Mouse (Mus musculus): ENCODE measurements around the gene Ccdc40. TPM values are rescaled to one million over a fixed set of nuclear protein-coding genes. Genes with fewer than 3 reads are reported as not detected.

The Ccdc40 gene
- polyA plus RNA-seq (2015; fragmentation: Nextera tagmentation; extraction: Ambion mirVana), result 5.1 and 5.5 TPM in 2 replicates

DNA sequence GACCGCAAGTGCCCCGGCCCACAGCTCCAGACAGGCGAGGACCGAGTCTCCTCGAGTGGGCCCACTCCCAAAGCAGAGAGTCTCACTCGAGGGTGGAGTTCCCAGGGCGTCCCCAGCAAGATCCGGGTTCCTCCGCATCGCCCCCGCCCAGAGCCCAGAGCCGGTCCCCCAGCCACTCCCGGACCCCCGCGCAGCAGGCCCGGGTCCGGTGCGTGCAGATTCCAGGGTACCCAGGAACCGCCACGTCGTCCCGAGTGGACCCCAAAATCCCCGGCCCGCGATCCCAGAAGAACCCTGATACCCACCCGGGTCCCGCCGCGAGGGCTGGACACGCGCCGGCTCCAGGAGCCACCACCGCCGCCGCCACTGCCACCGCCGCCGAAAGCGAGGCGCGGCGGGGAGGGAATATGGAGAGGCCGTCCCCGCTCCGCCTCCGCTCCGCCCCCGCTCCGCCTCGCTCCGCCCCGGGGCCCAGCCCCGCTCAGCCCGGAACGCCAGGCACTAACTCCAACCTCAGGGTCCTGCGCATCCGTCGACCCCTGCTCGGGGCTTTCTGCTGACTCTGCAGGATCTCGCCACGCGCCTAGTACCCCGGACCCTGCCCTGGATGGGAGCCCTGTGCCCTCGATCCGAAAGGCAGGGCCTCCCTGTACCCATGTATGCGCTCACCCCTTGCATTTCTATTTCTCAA lies at the start of gene Ccdc40, which contains the start of gene Tbc1d16:
Gene Ccdc40 (plus strand): TSS at position 482 of the 691 bp plus-strand sequence.
Gene Tbc1d16 (minus strand): TSS at position 409 of the 691 bp plus-strand sequence.
- Histone ChIP-seq H3K36me3 (ENCODE audit: insufficient read depth, low read length) (no peaks in the 10 kb centered on the region), H3K4me2 (replicated peaks; ENCODE audit: low read depth, low read length) (peak within 1 kb of the TSS; percentile 97), H3K27ac (ENCODE audit: low read length) (0 out of 2 replicates have a peak within 1 kb of the TSS, but pooled peaks have one; percentile 30), H3K9me3 (ENCODE audit: low read length) (no peaks in the 10 kb centered on the region), H3K4me1 (ENCODE audit: insufficient read depth, low read length) (peaks cover 28% of the 10 kb centered on the region), H3K27me3 (ENCODE audit: insufficient read depth, low read length) (no peaks in the 10 kb centered on the region), H3K4me3 (ENCODE audit: low read length) (peak within 1 kb of the TSS; percentile 68), H3K9ac (replicated peaks; ENCODE audit: low read length) (peak within 1 kb of the TSS; percentile 70)
- under 1% methylated on average over 54 of the region's 66 CpGs for WGBS
- peak; percentile 92 for ATAC-seq (ENCODE audit: low FRiP score, low TSS enrichment)

DNA sequence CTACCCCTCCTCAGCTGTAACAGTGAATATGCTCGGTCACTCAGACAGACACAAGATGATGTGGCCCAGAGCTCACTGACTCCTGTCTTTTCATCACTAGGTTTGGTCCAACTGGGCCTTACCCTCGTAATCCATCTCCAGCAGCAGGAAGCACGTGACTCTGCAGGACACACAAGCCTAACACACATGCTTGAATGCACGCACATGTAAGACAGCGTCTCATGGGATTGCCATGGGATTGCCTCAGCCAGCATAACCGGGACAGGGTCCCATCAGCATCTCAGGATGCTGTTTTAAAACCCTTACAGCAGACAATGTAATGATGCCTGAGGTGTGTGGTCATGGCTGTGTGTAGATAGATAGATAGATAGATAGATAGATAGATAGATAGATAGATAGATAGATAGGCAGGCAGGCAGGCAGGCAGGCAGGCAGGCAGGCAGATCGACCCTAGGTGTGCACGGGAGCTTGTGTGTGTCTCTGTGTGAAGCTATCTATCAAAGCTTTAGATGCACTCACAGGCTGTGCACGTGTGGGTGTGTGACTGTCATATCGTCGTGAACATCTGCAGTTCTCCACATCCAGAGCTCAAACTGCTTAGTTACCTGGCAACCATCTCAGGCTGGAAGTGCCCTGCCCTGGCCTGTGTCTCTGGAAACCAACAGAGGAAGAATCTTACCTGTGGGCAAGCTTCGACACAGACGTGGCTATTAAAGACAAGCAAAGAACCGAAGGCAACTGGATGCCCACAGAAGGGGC lies 47.4 kb upstream of the Ccdc40 start:
- H3K27me3 ChIP-seq (ENCODE audit: insufficient read depth, low read length), result 0 out of 2 replicates have a peak, but pooled peaks cover 3% of the 10 kb centered on the region
- WGBS, result 81% methylated on average over 14 of the region's 14 CpGs
- H3K9ac ChIP-seq (replicated peaks; ENCODE audit: low read length), result no peak overlapping the region
- no peak overlapping the region for H3K4me3 ChIP-seq (ENCODE audit: low read length)
- peaks cover 30% of the 10 kb centered on the region for H3K4me1 ChIP-seq (ENCODE audit: insufficient read depth, low read length)
- no peak for ATAC-seq (ENCODE audit: low FRiP score, low TSS enrichment)
- no peak overlapping the region for H3K4me2 ChIP-seq (replicated peaks; ENCODE audit: low read depth, low read length)
- H3K27ac ChIP-seq (ENCODE audit: low read length), result no peak overlapping the region
- H3K9me3 ChIP-seq (ENCODE audit: low read length), result 0 out of 2 replicates have a peak, but pooled peaks cover 2% of the 10 kb centered on the region
- no peaks in the 10 kb centered on the region for H3K36me3 ChIP-seq (ENCODE audit: insufficient read depth, low read length)

DNA sequence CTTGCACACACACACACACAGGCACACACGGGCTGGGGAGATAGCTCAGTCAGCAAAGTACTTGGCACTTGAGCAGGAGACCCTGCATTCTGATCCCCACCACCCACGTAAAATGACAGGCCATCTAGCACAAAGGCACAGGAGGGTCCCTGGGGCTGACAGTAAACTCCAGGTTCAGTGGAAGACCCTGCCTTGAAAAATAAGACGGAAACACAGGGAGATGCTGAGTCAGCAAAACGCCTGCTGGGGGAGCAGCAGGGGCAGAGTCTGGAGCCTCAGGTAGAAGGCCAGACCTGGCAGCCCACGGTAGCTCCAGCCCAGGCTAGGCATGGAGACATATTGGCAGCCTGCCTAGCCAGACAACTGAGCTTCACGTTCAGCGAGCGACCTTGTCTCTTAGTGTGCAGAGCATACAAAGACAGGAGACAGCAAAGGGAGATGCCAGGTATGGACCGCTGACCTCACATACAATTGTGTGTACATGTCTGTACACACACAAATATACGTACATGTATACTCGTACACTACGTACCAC lies 46.4 kb upstream of the Ccdc40 start:
- Histone ChIP-seq H3K4me3 (ENCODE audit: low read length) (no peak overlapping the region), H3K9me3 (ENCODE audit: low read length) (0 out of 2 replicates have a peak, but pooled peaks cover 2% of the 10 kb centered on the region), H3K4me1 (ENCODE audit: insufficient read depth, low read length) (peaks cover 23% of the 10 kb centered on the region), H3K9ac (replicated peaks; ENCODE audit: low read length) (no peak overlapping the region), H3K4me2 (replicated peaks; ENCODE audit: low read depth, low read length) (no peak overlapping the region), H3K27me3 (ENCODE audit: insufficient read depth, low read length) (0 out of 2 replicates have a peak, but pooled peaks cover 3% of the 10 kb centered on the region), H3K36me3 (ENCODE audit: insufficient read depth, low read length) (no peaks in the 10 kb centered on the region), H3K27ac (ENCODE audit: low read length) (no peak overlapping the region)
- ATAC-seq (ENCODE audit: low FRiP score, low TSS enrichment), result no peak
- WGBS, result 81% methylated on average over 12 of the region's 12 CpGs

DNA sequence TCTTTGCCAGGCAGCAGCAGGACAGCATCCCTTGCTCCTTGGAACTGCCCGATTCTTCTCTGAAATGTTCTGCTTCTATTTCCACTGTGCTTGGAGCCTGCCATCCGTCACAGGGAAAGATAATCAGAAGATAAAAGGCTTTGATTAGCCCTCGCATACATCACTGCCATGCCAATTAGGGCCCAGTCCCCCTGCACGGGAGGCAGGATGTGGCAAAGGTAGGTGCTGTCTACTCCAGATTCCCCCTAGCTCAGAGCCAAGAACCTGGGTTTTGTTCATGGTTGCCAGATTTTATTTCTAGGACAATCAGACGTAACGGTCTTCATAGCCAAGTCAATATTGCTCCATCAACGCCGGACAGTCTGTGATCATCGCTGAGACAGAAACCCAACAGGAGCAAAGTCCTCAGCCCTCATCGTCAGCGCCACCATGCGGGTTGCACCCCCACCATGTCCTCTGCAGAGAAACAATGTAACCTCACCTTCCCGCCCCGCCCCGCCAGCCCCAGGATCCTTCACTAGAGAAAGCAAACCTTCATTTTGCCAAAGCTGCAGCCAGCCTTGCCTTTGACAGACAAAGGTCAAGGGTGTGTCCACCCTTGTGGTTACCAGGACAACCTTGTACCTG lies 44.6 kb upstream of the Ccdc40 start:
- H3K4me2 ChIP-seq (replicated peaks; ENCODE audit: low read depth, low read length), result no peak overlapping the region
- no peak for ATAC-seq (ENCODE audit: low FRiP score, low TSS enrichment)
- H3K36me3 ChIP-seq (ENCODE audit: insufficient read depth, low read length), result no peaks in the 10 kb centered on the region
- no peak overlapping the region for H3K27ac ChIP-seq (ENCODE audit: low read length)
- 78% methylated on average over 15 of the region's 15 CpGs for WGBS
- peaks cover 23% of the 10 kb centered on the region for H3K4me1 ChIP-seq (ENCODE audit: insufficient read depth, low read length)
- H3K27me3 ChIP-seq (ENCODE audit: insufficient read depth, low read length), result no peaks in the 10 kb centered on the region
- H3K4me3 ChIP-seq (ENCODE audit: low read length), result no peak overlapping the region
- H3K9ac ChIP-seq (replicated peaks; ENCODE audit: low read length), result no peak overlapping the region
- 0 out of 2 replicates have a peak, but pooled peaks cover 2% of the 10 kb centered on the region for H3K9me3 ChIP-seq (ENCODE audit: low read length)

DNA sequence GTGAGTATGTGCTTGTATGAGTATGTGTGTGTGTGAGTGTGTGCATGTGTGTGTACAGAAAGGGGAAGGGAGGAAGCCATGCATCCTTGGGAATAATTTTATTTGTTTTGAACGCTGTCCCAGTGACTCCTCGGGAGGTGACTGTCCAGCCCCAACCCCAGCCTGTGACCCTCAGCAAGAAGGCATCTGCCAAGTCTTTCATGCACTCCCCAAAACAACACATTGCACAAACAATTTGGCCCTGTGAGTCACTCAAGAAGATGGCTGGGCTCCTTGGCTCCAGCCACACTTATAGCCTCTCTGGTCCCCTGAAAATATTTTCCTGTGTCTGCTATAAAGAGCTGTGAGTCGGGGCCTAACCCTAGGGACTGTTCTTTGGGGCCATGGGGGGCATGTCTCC lies 42.0 kb upstream of the Ccdc40 start:
- no peak overlapping the region for H3K4me3 ChIP-seq (ENCODE audit: low read length)
- no peak overlapping the region for H3K4me2 ChIP-seq (replicated peaks; ENCODE audit: low read depth, low read length)
- H3K36me3 ChIP-seq (ENCODE audit: insufficient read depth, low read length), result no peaks in the 10 kb centered on the region
- WGBS, result 56% methylated on average over 3 of the region's 3 CpGs
- H3K4me1 ChIP-seq (ENCODE audit: insufficient read depth, low read length), result peaks cover 31% of the 10 kb centered on the region
- H3K27me3 ChIP-seq (ENCODE audit: insufficient read depth, low read length), result no peaks in the 10 kb centered on the region
- no peak for ATAC-seq (ENCODE audit: low FRiP score, low TSS enrichment)
- no peaks in the 10 kb centered on the region for H3K9me3 ChIP-seq (ENCODE audit: low read length)
- no peak overlapping the region for H3K27ac ChIP-seq (ENCODE audit: low read length)
- no peak overlapping the region for H3K9ac ChIP-seq (replicated peaks; ENCODE audit: low read length)

DNA sequence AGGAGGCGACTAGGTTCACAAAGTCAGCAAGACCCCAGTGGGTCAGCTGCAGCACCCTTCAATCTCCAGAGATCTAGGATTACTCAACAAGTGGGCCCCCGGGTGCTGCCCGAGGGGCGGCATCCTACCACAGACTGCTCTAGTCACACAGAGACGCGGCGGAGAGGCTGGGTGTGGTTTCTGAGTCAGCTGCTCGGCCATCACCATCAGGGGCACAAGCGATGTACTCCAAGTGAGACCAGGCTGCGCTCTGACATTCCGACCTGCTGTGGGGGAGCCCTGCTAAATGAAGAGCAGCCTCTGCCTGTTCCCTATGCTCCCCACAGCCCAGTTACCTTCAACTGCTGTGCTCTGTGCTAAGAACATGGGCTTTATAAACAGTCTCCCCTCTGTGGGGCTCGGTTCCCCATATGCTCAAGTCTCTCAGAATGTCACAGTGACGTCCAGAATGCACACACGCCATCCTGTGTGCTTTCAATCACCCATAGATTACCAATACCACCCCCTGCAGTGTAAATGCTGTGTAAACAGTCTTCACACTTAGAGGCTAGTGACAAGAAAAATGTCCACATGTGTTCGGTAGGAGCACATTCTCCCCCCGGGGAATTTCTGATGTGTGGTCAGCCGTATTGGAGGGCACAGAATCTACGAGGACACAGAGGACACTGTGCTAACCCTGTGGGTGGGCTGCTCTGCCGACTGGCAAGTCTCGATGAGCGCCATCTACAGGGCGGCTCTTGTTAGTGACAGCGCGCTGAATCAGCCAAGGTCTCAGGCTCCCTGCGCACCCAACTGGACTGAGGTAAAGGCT lies 41.2 kb upstream of the Ccdc40 start:
- Histone ChIP-seq H3K9me3 (ENCODE audit: low read length) (no peaks in the 10 kb centered on the region), H3K4me1 (ENCODE audit: insufficient read depth, low read length) (peaks cover 31% of the 10 kb centered on the region), H3K9ac (replicated peaks; ENCODE audit: low read length) (no peak overlapping the region), H3K4me2 (replicated peaks; ENCODE audit: low read depth, low read length) (no peak overlapping the region), H3K27me3 (ENCODE audit: insufficient read depth, low read length) (no peaks in the 10 kb centered on the region), H3K27ac (ENCODE audit: low read length) (no peak overlapping the region), H3K36me3 (ENCODE audit: insufficient read depth, low read length) (no peaks in the 10 kb centered on the region), H3K4me3 (ENCODE audit: low read length) (no peak overlapping the region)
- ATAC-seq (ENCODE audit: low FRiP score, low TSS enrichment), result peak; percentile 39
- 40% methylated on average over 25 of the region's 25 CpGs for WGBS

DNA sequence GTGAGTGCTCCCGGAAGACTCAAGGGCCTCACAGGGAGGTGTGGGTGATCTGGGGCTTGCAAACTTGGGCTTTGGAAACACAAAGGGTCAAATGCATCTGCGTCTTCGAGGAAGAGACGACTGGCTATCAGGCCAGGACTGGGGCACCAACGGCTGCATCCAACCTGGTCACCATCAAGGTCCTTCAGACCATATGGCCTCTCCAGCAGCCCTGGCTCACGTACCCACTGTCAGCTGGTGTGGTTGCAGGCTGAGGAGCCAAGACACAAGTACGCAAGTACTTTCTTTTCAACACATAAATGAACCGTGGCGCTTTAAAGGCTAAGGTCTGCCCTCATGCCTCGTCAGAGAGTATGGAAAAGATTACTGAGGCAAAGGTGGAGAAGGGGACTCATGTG lies 40.6 kb upstream of the Ccdc40 start:
- ATAC-seq (ENCODE audit: low FRiP score, low TSS enrichment), result no peak
- Histone ChIP-seq H3K36me3 (ENCODE audit: insufficient read depth, low read length) (no peaks in the 10 kb centered on the region), H3K4me1 (ENCODE audit: insufficient read depth, low read length) (peaks cover 31% of the 10 kb centered on the region), H3K4me2 (replicated peaks; ENCODE audit: low read depth, low read length) (no peak overlapping the region), H3K9me3 (ENCODE audit: low read length) (no peaks in the 10 kb centered on the region), H3K9ac (replicated peaks; ENCODE audit: low read length) (no peak overlapping the region), H3K4me3 (ENCODE audit: low read length) (no peak overlapping the region), H3K27ac (ENCODE audit: low read length) (no peak overlapping the region), H3K27me3 (ENCODE audit: insufficient read depth, low read length) (no peaks in the 10 kb centered on the region)
- 55% methylated on average over 10 of the region's 10 CpGs for WGBS

DNA sequence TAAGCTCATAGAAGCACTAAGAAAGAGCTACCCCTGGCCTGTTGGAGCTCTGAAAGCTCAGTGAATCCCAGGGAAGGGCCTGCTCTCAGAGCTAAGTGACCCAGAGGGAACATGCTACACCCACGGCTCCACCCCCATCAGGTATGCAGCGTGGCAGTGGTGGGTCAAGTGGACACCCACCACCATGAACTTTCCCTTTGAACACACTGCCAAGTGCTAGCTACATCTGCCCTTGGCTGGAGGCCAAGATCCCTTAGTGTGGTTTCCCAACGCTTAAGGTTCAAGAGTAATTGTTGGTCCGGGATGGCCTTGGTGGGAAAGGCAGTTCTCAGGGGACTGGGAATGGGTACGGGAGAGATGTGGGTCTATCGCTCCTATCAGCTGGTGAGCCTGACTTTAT lies 40.0 kb upstream of the Ccdc40 start:
- Histone ChIP-seq H3K36me3 (ENCODE audit: insufficient read depth, low read length) (no peaks in the 10 kb centered on the region), H3K9me3 (ENCODE audit: low read length) (no peaks in the 10 kb centered on the region), H3K27ac (ENCODE audit: low read length) (no peak overlapping the region), H3K4me3 (ENCODE audit: low read length) (no peak overlapping the region), H3K4me1 (ENCODE audit: insufficient read depth, low read length) (peaks cover 31% of the 10 kb centered on the region), H3K9ac (replicated peaks; ENCODE audit: low read length) (no peak overlapping the region), H3K27me3 (ENCODE audit: insufficient read depth, low read length) (no peaks in the 10 kb centered on the region), H3K4me2 (replicated peaks; ENCODE audit: low read depth, low read length) (no peak overlapping the region)
- no peak for ATAC-seq (ENCODE audit: low FRiP score, low TSS enrichment)
- 43% methylated on average over 6 of the region's 6 CpGs for WGBS

DNA sequence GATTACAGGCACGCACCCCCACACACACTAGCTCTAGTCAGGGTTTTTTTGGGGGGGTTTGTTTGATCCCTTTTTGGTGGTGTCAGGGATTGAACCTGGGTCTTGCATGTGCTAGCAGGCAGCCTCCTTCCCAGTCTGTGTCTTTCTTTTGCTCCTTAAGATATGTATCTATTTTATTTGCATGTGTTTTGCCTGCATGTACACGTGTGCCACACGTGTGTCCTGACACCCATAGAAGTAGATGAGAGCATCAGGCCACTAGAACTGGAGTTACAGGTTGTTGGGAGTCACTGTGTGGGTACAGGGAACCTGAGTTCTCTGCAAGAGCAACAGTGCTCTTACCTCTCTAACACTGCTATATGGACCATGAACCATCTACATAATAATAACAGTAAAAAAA lies 39.1 kb upstream of the Ccdc40 start:
- peaks cover 31% of the 10 kb centered on the region for H3K4me1 ChIP-seq (ENCODE audit: insufficient read depth, low read length)
- H3K27me3 ChIP-seq (ENCODE audit: insufficient read depth, low read length), result no peaks in the 10 kb centered on the region
- 89% methylated on average over 3 of the region's 3 CpGs for WGBS
- no peak overlapping the region for H3K27ac ChIP-seq (ENCODE audit: low read length)
- ATAC-seq (ENCODE audit: low FRiP score, low TSS enrichment), result no peak
- no peak overlapping the region for H3K4me2 ChIP-seq (replicated peaks; ENCODE audit: low read depth, low read length)
- H3K36me3 ChIP-seq (ENCODE audit: insufficient read depth, low read length), result no peaks in the 10 kb centered on the region
- H3K9ac ChIP-seq (replicated peaks; ENCODE audit: low read length), result no peak overlapping the region
- no peak overlapping the region for H3K4me3 ChIP-seq (ENCODE audit: low read length)
- no peaks in the 10 kb centered on the region for H3K9me3 ChIP-seq (ENCODE audit: low read length)
